Mouse (Mus musculus) liver, embryonic 11.5 days (tissue): Measurements from ENCODE around the gene Il21. TPM values are rescaled to one million over a fixed set of nuclear protein-coding genes. Genes with fewer than 3 reads are reported as not detected.
A peak's percentile ranks its signal among the peaks of the same experiment; 100 is the strongest.

ENCODE experiments used
- ATAC-seq: fragments of 200-750 bp; cut with Nextera tagmentation; replicated peaks from 2 replicates; pipeline ENCODE4 v1.8.0; 2017; ENCODE audit warnings: moderate number of reproducible peaks, mild to moderate bottlenecking, moderate TSS enrichment, moderate library complexity; ENCODE audit not compliant: low FRiP score
- DNase-seq: peaks from one replicate; pipeline ENCODE4 v3.0.0-alpha.2; 2017; ENCODE audit warnings: low spot score
- H3K27ac ChIP-seq: fragments of 300-500 bp; sonication (generic); 2 replicates; pipeline ENCODE4 v1.5.1; 2014; ENCODE audit warnings: mild to moderate bottlenecking, low read depth, low read length, control low read depth
- H3K27me3 ChIP-seq: fragments of 300-500 bp; sonication (generic); replicated peaks from 2 replicates; pipeline ENCODE4 v1.6.1; 2014; ENCODE audit warnings: low read length, mixed read lengths; ENCODE audit not compliant: control insufficient read depth, insufficient read depth
- H3K36me3 ChIP-seq: fragments of 300-500 bp; sonication (generic); 2 replicates; pipeline ENCODE4 v1.6.1; 2014; ENCODE audit warnings: mild to moderate bottlenecking, low read length, moderate library complexity, mixed read lengths; ENCODE audit not compliant: control insufficient read depth, insufficient read depth
- H3K4me1 ChIP-seq: fragments of 300-500 bp; sonication (generic); replicated peaks from 2 replicates; pipeline ENCODE4 v1.6.1; 2014; ENCODE audit warnings: low read length, mixed read lengths; ENCODE audit not compliant: control insufficient read depth, insufficient read depth
- H3K4me2 ChIP-seq: fragments of 300-500 bp; sonication (generic); 2 replicates; pipeline ENCODE4 v1.6.1; 2014; ENCODE audit warnings: mild to moderate bottlenecking, control low read depth, moderate library complexity
- H3K4me3 ChIP-seq: fragments of 300-500 bp; sonication (generic); 2 replicates; pipeline ENCODE4 v1.5.1; 2014; ENCODE audit warnings: low read depth, low read length, control low read depth
- H3K9ac ChIP-seq: fragments of 300-500 bp; sonication (generic); 2 replicates; pipeline ENCODE4 v1.6.1; 2014; ENCODE audit warnings: low read depth, low read length, control low read depth
- H3K9me3 ChIP-seq: fragments of 300-500 bp; sonication (generic); 2 replicates; pipeline ENCODE4 v1.6.1; 2016; ENCODE audit warnings: low read length, inconsistent platforms, mixed read lengths; ENCODE audit not compliant: control insufficient read depth
- WGBS: fragments of 180-500 bp; shearing (Covaris S2); extraction: QIAGEN DNeasy Blood & Tissue Kit; methylation state at CpG from one replicate; pipeline ENCODE4 v1.1.7; 2014; 5-methylcytosine and 5-hydroxymethylcytosine counted together
- polyA plus RNA-seq: library from polyadenylated mRNA; unstranded; fragments of >200 nt; fragmentation: Nextera tagmentation; extraction: Ambion mirVana; gene quantifications from 2 replicates; pipeline ENCODE4 v1.2.1, GENCODE M21; 2014

Il21 gene
- polyA plus RNA-seq, 1 experiment from 2014 or later, result not detected

- DNase-seq (peak; percentile 76), ATAC-seq (peak; percentile 59)
- no peak overlapping the region for H3K27ac ChIP-seq
- peak overlapping the region; percentile 65 for H3K4me3 ChIP-seq
- no peaks in the 10 kb centered on the region for H3K27me3 ChIP-seq
- H3K36me3 ChIP-seq, result no peaks in the 10 kb centered on the region
- peak overlapping the region; percentile 75 for H3K9ac ChIP-seq
- H3K4me2 ChIP-seq, result peak overlapping the region; percentile 85
- under 1% methylated on average over 11 of the region's 11 CpGs for WGBS
- H3K4me1 ChIP-seq, result no peaks in the 10 kb centered on the region; the same call in 1 of the 2 replicates
- H3K9me3 ChIP-seq, result no peaks in the 10 kb centered on the region
Observed at GRCm38 (mm10) chr3:37203984-37204428, 28.4 kb downstream of the Il21 start.

GRCm38 (mm10) chr3:37202856-37203255, 29.6 kb downstream of the Il21 start:
- ATAC-seq (no peak), DNase-seq (no peak)
- 75% methylated on average over 7 of the region's 7 CpGs for WGBS
- H3K36me3 ChIP-seq, result no peaks in the 10 kb centered on the region
- no peak overlapping the region for H3K4me2 ChIP-seq
- H3K9me3 ChIP-seq, result no peaks in the 10 kb centered on the region
- H3K27ac ChIP-seq, result no peak overlapping the region
- no peaks in the 10 kb centered on the region; the same call in 1 of the 2 replicates for H3K4me1 ChIP-seq
- H3K9ac ChIP-seq, result no peak overlapping the region
- H3K27me3 ChIP-seq, result no peaks in the 10 kb centered on the region
- no peak overlapping the region for H3K4me3 ChIP-seq

GRCm38 (mm10) chr3:37201122-37201916, 31.1 kb downstream of the Il21 start:
- Histone ChIP-seq H3K27ac (no peak overlapping the region), H3K9ac (no peak overlapping the region), H3K4me1 (no peaks in the 10 kb centered on the region; the same call in 1 of the 2 replicates), H3K36me3 (no peaks in the 10 kb centered on the region), H3K27me3 (no peaks in the 10 kb centered on the region), H3K4me2 (peak overlapping the region; percentile 3; the same call in 1 of the 2 replicates), H3K9me3 (no peaks in the 10 kb centered on the region), H3K4me3 (no peak overlapping the region)
- WGBS, result 38% methylated on average over 6 of the region's 6 CpGs
- DNase-seq, result no peak
- ATAC-seq, result peak; percentile 55; the same call in 1 of the 2 replicates

- no peaks in the 10 kb centered on the region; the same call in 1 of the 2 replicates for H3K4me1 ChIP-seq
- H3K36me3 ChIP-seq, result no peaks in the 10 kb centered on the region
- 81% methylated on average over 5 of the region's 5 CpGs for WGBS
- no peak overlapping the region for H3K4me3 ChIP-seq
- DNase-seq (no peak), ATAC-seq (no peak)
- no peak overlapping the region for H3K27ac ChIP-seq
- H3K4me2 ChIP-seq, result no peak overlapping the region
- H3K27me3 ChIP-seq, result no peaks in the 10 kb centered on the region
- no peak overlapping the region for H3K9ac ChIP-seq
- no peaks in the 10 kb centered on the region for H3K9me3 ChIP-seq
Observed at GRCm38 (mm10) chr3:37198302-37198701, 34.1 kb downstream of the Il21 start.

GRCm38 (mm10) chr3:37191953-37192352, 40.5 kb downstream of the Il21 start:
- WGBS, result 28% methylated on average over 2 of the region's 2 CpGs
- Histone ChIP-seq H3K4me1 (no peaks in the 10 kb centered on the region; the same call in 1 of the 2 replicates), H3K9ac (no peak overlapping the region), H3K4me3 (no peak overlapping the region), H3K9me3 (no peaks in the 10 kb centered on the region), H3K36me3 (no peaks in the 10 kb centered on the region), H3K4me2 (no peak overlapping the region), H3K27ac (no peak overlapping the region), H3K27me3 (no peaks in the 10 kb centered on the region)
- ATAC-seq, result no peak
- no peak for DNase-seq

GRCm38 (mm10) chr3:37185534-37185933, 46.9 kb downstream of the Il21 start:
- Histone ChIP-seq H3K36me3 (no peaks in the 10 kb centered on the region), H3K9ac (no peak overlapping the region), H3K4me2 (no peak overlapping the region), H3K27ac (no peak overlapping the region), H3K27me3 (no peaks in the 10 kb centered on the region), H3K4me1 (no peaks in the 10 kb centered on the region), H3K9me3 (no peaks in the 10 kb centered on the region), H3K4me3 (no peak overlapping the region)
- ATAC-seq (no peak), DNase-seq (no peak)
- WGBS, result 75% methylated on average over 1 of the region's 1 CpGs

- no peak overlapping the region for H3K27ac ChIP-seq
Observed at GRCm38 (mm10) chr3:37182415-37183269, 49.8 kb downstream of the Il21 start.

GRCm38 (mm10) chr3:37181041-37181440, 51.4 kb downstream of the Il21 start:
- no peak for DNase-seq

More at GRCm38 (mm10) chr3:37182415-37183269, 49.8 kb downstream of the Il21 start:
- Histone ChIP-seq H3K4me2 (no peak overlapping the region), H3K27me3 (no peaks in the 10 kb centered on the region), H3K9ac (no peak overlapping the region), H3K4me1 (no peaks in the 10 kb centered on the region), H3K36me3 (no peaks in the 10 kb centered on the region), H3K4me3 (no peak overlapping the region), H3K9me3 (no peaks in the 10 kb centered on the region)
- ATAC-seq (no peak), DNase-seq (no peak)
- 50% methylated on average over 16 of the region's 16 CpGs for WGBS

More at GRCm38 (mm10) chr3:37181041-37181440, 51.4 kb downstream of the Il21 start:
- H3K9ac ChIP-seq, result no peak overlapping the region
- H3K36me3 ChIP-seq, result no peaks in the 10 kb centered on the region
- no peak overlapping the region for H3K4me2 ChIP-seq
- no peaks in the 10 kb centered on the region for H3K9me3 ChIP-seq
- H3K27ac ChIP-seq, result no peak overlapping the region
- ATAC-seq, result no peak; the same call in 1 of the 2 replicates
- no peaks in the 10 kb centered on the region for H3K4me1 ChIP-seq
- H3K27me3 ChIP-seq, result no peaks in the 10 kb centered on the region
- WGBS, result 18% methylated on average over 2 of the region's 2 CpGs
- no peak overlapping the region for H3K4me3 ChIP-seq
